Mouse (Mus musculus) lung, postnatal 14 days (tissue): ENCODE results near the gene Rab25.
"Not testable (repeated sequence)": the region's sequence is repeated elsewhere in the genome, so short reads cannot be mapped to it uniquely, and the experiment has no call there.

Experiments
- DNase-seq: peaks from one replicate; pipeline ENCODE4 v3.0.0; 2021

The Rab25 gene

GRCm38 (mm10) chr3:88548180-88548917 lies at the start of gene Rab25:
Gene Rab25 (minus strand): TSS chr3:88548300.
- peak; percentile 74 for DNase-seq

- not testable (repeated sequence) for DNase-seq
Observed at GRCm38 (mm10) chr3:88596547-88596946, 48.4 kb upstream of the Rab25 start.

GRCm38 (mm10) chr3:88593893-88594580 lies 45.9 kb upstream of the Rab25 start:
- peak; percentile 63 for DNase-seq

GRCm38 (mm10) chr3:88592942-88593576 lies 45.0 kb upstream of the Rab25 start:
- peak; percentile 45 for DNase-seq

GRCm38 (mm10) chr3:88591950-88592731 lies 44.0 kb upstream of the Rab25 start:
- peak; percentile 72 for DNase-seq

GRCm38 (mm10) chr3:88591044-88591443 lies 42.9 kb upstream of the Rab25 start:
- DNase-seq: peak; percentile 55

GRCm38 (mm10) chr3:88590246-88590645 lies 42.1 kb upstream of the Rab25 start:
- no peak for DNase-seq

GRCm38 (mm10) chr3:88586640-88587039 lies 38.5 kb upstream of the Rab25 start:
- DNase-seq: no peak

- no peak for DNase-seq
Observed at GRCm38 (mm10) chr3:88585769-88586168, 37.7 kb upstream of the Rab25 start.

GRCm38 (mm10) chr3:88579454-88580117 lies 31.5 kb upstream of the Rab25 start:
- DNase-seq: peak; percentile 78

- DNase-seq: no peak
Observed at GRCm38 (mm10) chr3:88578498-88579424, 30.7 kb upstream of the Rab25 start.

- not testable (repeated sequence) for DNase-seq
Observed at GRCm38 (mm10) chr3:88577846-88578245, 29.7 kb upstream of the Rab25 start.

- no peak for DNase-seq
Observed at GRCm38 (mm10) chr3:88575540-88575939, 27.4 kb upstream of the Rab25 start, which contains the start of gene Ssr2. Gene Ssr2 (plus strand): TSS chr3:88575876.

- no peak for DNase-seq
Observed at GRCm38 (mm10) chr3:88573810-88574209, 25.7 kb upstream of the Rab25 start.

GRCm38 (mm10) chr3:88572835-88573234 lies 24.7 kb upstream of the Rab25 start:
- no peak for DNase-seq

- no peak for DNase-seq
Observed at GRCm38 (mm10) chr3:88571856-88572255, 23.8 kb upstream of the Rab25 start.

- no peak for DNase-seq
Observed at GRCm38 (mm10) chr3:88570341-88570740, 22.2 kb upstream of the Rab25 start.

GRCm38 (mm10) chr3:88569694-88570093 lies 21.6 kb upstream of the Rab25 start:
- peak; percentile 33 for DNase-seq

- no peak for DNase-seq
Observed at GRCm38 (mm10) chr3:88569093-88569492, 21.0 kb upstream of the Rab25 start.

GRCm38 (mm10) chr3:88568615-88569014 lies 20.5 kb upstream of the Rab25 start:
- DNase-seq: no peak

- no peak for DNase-seq
Observed at GRCm38 (mm10) chr3:88567892-88568291, 19.8 kb upstream of the Rab25 start.
